Mouse (Mus musculus) gastrocnemius, postnatal 36 days (tissue): ENCODE measurements around the gene Crebl2. TPM values are rescaled to one million over a fixed set of nuclear protein-coding genes. Genes with fewer than 3 reads are reported as not detected.

ENCODE experiments used
- DNase-seq, 2 experiments: peaks; one replicate each; pipeline ENCODE4 v3.0.0; 2022
- intact Hi-C: fragments of 180-260 bp; cut with DNase I; formaldehyde crosslinking; loops from one replicate; pipeline ENCODE4 v1.15.1; 2025
- total RNA-seq, 2 experiments: library from RNA; stranded (reverse); gene quantifications; 2 replicates each; pipeline ENCODE4 v1.2.3; 2021

Gene Crebl2
- total RNA-seq, 2 experiments from 2014 or later: 6.7 to 8.3 TPM

DNA sequence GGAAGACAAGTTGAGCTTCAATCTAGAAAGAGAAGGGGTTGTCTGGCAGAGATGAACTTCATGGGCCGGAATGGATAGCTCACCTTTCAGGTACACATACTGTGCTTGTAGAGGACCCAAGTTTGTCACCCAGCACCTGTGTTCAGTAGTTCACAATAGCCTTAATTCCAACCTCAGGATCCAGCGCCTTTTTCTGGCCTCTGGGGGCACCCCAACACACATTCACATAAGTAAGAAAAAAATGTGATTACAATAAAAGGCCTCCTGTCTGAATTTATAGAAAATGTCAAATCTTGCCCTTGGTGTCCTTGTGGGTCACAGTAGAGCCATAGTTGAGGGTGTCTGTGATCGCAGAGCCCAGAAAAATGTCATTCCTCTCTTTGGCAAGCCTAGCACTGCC lies 37.4 kb downstream of the Crebl2 start:
- intact Hi-C loops: no loop called here
- no peak for DNase-seq

DNA sequence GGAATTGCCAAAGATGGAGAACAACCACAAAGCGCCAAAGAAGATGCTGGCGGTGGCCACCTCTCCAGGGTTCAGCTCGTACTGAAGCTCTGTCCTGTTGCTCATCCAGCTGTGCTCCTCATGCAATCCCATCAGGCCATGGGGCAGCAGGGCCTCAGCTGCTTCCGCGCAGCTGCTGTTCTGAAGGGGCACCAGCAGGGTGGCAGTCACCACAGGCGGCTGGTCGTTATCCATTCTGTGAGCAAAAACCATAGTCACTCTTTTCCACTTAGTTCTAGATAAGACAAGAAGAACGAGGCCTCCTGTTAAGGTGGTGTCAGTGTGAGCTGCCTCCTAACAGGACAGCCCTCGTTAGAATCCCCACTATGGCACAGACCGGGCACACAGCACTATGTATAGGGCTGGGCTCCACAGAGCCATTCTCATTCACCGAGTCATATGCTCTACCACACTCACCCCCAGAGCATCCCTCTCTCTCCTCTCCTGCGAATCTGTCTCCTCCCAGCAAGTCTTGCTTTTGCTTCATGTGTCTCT lies 40.3 kb downstream of the Crebl2 start:
- intact Hi-C loops: no loop called here

DNA sequence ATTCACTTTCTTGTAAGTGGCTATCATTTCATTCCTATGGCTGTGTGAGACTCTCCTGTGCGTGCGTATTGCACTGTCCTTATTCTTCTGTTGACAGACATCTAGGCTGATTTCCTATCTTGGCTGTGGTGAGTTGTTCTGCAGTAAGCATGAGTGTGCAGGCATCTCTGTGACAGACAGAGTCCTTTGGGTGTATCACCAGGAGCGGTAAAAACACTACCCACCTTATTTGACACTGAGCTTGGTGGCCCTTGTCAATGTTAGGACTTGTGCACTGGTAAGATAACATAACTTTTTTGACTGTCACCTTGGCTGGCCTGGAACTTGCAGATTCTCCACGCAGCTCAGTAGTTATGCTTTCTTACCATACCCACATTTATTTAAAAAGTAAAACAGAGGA lies 40.9 kb downstream of the Crebl2 start:
- no peak for DNase-seq
- intact Hi-C loops: no loop called here

More for the DNA sequence above, 40.3 kb downstream of the Crebl2 start:
- no peak for DNase-seq

DNA sequence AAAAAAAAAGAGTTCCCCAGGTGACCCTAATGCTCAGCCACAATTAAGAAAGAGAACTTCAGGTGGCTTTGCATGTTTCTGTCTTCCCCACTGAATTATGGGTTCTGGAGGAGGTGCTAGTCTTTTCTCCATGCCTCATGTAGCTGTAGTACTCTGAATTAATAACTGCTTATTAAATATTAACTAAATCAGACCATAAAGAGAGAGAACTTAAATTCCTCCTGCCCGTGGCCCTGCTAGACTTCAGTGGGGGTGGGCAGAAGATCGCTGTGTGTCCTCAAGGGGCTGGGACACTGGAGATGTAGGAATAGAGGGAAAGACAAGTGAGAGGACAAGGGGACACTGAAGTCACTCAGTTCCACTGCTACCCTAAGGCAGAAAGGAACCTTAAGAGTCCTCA lies 42.3 kb downstream of the Crebl2 start:
- DNase-seq: no peak
- intact Hi-C loops: no loop called here

DNA sequence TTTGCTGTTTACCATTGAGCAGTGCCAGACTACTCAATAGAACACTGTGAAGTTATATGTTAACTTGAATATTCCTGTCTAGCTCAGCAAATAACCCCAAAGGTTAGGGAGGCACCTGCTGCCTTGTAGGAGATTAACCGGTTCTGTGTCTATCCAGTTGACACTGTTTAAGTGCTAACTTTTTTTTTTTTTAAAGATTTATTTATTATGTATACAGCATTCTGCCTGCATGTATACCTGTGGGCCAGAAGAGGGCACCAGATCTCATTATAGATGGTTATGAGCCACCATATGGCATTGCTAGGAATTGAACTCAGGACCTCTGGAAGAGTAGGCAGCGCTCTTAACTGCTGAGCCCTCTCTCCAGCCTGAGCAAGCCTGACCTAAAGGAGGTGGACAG lies 43.1 kb downstream of the Crebl2 start:
- no peak for DNase-seq
- intact Hi-C loops: loop anchor here (1.0 kb wide), 1 partner anchor 74 kb away; no protein-coding TSS in a partner anchor

DNA sequence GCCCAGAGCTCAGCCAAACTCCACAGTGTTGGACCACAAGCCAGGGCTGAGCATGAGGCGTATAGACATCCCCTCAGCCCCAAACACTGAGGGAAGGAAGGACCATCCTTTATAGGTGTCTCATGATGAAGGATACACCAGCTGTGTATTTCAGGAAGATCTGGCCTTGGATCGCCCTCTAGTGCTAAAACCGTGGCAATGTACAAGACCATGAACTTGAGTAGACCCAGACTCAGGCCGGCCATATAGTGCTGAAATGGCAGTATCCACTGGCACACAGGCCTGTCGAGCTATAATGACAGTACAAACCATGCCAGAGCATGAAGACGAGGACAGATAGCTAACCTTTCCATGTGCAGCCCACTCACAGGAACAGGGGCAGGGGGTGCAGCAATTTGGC lies 46.8 kb downstream of the Crebl2 start:
- DNase-seq: no peak
- intact Hi-C loops: no loop called here

DNA sequence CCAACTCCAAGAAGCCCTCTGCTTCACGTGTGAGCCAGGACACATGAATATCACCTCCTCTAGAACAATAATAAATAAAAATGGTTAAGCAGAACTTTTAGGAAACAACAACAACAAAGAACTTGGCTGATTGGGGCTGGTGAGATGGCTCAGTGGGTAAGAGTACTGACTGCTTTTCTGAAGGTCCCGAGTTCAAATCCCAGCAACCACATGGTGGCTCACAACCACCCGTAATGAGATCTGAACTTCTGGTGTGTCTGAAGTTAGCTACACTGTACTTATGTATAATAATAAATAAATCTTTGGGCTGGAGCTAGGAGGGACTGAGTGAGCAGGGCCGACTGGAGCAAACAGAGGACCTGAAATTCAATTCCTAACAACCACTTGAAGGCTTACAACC lies 47.3 kb downstream of the Crebl2 start:
- intact Hi-C loops: no loop called here
- no peak for DNase-seq

DNA sequence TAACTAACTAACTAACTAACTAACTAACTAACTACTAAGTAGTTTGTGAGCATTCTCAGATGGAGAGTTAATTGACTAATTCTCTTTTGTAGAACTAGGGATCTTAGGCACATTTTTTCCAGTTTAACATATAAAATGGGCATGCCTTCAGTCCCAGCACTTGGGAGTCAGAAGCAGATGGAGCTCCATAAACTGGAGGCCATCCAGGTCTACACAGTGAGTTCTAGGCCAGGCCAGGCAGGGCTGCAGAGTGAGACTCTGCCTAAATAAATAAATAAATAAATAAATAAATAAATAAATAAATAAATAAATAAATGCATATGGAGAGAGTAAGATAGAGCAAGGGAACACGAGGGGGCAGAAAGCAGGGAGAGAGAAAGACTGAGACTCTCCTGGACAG lies 47.9 kb downstream of the Crebl2 start:
- intact Hi-C loops: no loop called here
- no peak for DNase-seq

DNA sequence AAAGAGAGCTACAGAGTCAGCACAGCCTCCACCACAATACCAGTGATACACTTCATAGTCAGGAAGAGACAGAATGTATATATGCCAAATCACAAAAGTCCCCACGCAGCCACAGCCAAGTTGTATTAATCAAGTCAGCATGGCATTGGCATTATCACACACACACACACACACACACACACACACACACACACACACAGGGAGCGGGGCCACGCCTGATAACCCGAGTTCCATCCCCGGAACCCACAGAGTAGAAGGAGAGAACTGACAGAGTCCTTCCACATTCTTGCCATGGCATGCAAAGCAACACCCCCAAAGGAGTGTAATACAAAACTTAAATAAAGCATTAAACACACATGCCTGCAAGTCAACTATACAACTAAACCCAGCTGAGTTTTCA lies 49.6 kb downstream of the Crebl2 start:
- intact Hi-C loops: no loop called here
- no peak for DNase-seq

DNA sequence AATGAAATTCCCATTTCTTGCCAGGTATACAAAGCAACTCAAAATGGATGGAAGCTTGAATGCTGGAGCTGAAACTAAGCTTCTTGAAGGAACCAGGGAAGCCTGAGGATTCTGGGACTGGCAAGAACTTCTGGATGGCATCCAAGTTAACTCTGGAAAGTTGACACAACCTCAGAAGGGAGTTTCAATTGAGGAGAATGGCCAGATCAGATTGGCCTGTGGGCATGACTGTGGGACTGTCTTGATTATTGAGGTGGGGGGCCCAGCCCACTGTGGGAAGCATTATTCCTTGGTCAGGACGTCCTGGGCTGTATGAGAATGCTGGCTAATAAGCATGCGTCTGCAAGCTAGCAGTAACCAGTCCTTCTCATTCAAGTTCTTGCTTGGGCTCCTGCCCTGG lies 50.1 kb downstream of the Crebl2 start:
- DNase-seq: no peak
- intact Hi-C loops: no loop called here

DNA sequence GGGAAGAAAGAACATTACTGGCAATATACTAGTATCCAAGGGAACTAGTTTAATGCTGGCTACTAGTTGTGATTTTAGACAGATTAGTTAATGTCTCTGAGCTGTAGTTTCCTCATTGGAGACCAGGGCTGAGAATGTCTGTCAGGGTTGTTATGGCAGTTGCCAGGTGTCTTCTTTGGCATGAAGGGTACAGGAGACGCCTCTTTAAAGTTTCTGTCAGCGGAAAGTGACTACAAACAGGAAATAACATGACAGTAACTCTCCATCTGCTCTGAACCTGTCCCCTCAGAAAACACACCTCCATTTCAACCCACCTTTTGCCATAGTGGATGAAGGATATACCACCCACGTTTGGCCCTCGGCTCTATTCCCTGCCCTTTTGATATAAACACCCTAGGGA lies 53.7 kb downstream of the Crebl2 start:
- intact Hi-C loops: no loop called here
- no peak for DNase-seq

DNA sequence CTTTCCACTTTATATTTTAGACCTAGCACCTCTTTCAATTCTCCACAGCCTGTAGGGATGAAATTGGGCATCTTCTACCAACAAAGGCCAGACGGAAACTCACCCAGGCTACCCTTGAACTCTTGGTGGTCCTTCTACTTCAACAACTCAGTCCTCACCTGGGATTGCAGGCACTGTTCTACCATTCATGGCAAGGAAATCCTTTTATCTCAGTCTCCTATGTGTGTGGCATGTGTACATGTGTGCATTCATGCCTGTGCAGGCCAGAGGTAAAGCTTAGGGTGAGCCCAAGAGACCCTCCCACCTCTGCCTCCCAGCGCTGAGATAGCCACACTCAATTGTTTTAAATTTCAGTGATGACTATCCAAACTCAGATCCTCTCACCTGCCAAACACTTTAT lies 55.6 kb downstream of the Crebl2 start:
- intact Hi-C loops: no loop called here
- DNase-seq: no peak

DNA sequence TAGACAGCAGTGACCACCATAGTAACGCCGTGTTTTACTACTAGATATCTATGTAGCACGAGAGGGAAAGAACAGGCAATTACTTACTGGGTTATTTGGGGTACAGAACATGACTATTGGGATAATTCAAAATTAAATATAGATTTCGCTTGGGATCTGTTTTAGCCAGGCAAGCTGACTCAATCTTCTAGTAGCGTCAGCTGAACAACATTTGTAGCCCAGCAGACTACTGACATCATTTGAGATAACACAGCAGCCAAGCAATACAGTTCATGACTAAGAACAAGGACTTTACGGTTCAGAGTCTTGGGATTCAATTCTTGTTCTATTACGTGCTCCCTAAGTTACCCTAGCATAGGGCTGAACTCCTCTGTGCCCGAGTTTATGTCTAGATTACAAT lies 56.5 kb downstream of the Crebl2 start:
- DNase-seq: no peak
- intact Hi-C loops: no loop called here

DNA sequence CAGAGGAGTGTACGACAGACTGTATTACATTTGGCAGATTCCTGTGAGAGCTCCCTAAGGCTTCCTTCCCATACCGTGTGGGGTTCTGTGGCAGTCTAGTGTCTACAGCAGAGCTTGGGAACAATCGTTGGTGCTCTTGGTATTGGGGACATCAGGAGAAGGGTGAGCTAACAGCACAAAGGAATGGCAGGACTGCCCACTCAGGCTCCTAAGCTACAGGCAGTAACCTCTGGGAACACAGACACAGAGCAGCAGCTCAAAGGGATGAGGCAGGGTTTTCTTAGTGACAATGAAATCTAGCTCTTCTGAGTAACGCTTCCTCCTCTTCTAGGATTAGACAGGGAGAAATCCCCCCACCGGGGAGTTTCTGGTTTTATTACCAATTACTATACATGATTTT lies 57.1 kb downstream of the Crebl2 start:
- DNase-seq: no peak
- intact Hi-C loops: no loop called here

DNA sequence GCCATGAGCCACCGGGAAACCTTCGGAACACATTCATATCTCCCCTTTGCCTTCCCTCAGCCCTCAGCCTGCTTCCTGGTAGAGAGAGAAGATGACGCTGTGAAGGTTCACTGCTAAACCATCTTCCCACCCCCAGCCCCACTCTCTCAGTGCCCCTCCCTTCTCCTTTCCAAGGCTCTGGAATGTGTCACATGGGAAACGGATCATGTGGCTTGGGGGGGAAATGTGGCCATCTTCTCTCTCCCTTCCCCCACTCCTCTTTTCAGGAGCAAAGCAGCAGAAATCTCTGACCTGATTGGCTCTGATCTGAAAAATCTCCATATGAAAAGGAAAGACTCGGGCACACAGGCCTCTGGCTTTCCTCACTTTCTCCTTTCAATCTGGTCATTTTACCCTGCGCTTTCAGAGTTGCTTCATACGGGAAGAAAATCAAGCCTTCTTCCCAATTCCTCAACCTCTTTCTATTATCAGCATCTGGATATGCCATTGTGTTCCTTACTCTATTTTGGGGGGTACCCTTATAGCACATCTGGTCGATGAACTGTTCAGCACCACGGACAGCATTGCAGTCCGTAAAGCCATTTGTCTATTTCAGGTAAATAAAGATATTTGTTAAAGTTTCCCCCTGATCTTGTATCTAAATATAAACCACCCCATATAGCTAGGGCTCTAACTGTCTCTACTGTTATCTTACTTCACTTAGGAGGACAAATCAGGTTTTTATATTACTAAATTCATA lies 57.9 kb downstream of the Crebl2 start:
- intact Hi-C loops: no loop called here
- no peak for DNase-seq

DNA sequence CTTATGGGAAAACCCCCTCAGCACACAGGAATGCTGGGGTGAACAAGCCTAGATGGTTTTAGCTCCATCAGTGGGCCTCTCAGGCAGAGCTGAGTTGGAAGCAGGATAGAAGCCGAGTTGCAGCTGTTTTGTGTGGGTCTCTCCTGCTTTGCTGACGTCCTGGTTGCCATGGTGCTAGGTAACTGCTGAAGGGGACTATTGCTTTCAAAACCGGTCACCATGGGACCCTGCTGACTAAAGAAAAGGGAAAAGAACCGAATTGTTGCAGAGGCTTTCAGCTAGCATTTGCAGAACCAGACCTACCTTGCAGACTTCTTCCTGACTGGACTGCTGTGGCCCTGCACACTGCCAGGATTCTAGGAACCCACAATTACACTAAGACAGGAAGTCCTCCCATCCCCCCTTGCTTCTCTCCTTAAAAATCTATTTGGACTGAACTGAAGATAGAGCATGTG lies 58.6 kb downstream of the Crebl2 start:
- intact Hi-C loops: no loop called here
- DNase-seq: no peak

DNA sequence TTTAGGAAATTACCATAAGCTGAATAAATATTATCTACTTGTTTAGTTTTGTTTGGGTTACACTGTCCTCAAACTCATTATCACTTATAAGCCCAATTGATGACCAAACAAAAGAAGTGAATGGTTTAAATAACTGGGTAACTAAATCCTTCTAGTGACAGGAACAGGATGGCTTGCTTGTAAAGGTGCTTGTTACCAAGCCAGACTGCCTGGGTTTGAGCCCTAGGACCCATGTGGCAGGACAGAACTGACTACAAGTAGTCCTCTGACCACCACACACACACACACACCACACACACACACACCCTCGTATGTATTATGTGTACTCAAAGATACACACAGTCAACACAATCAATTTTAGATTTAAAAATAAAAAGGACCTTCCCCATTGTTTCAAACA lies 59.8 kb downstream of the Crebl2 start:
- DNase-seq: no peak
- intact Hi-C loops: no loop called here

DNA sequence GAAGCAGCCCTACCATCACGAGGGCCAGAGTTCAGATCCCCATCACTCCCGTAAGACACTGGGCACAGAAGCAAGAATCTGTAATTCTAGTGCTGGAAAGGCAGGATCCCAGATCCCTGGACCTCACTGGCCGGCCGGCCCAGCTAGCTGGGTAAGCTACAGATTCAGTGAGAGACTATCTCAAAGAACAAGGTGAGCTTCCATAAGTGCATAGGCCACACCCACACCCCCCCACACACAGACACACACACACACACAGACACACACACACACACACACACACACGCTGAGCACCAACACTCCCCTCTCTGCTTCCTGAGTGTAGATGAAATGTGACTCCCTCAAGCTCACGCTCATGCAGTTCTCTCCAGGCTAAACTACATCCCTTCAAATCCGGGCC lies 60.5 kb downstream of the Crebl2 start:
- intact Hi-C loops: no loop called here
- DNase-seq: no peak

DNA sequence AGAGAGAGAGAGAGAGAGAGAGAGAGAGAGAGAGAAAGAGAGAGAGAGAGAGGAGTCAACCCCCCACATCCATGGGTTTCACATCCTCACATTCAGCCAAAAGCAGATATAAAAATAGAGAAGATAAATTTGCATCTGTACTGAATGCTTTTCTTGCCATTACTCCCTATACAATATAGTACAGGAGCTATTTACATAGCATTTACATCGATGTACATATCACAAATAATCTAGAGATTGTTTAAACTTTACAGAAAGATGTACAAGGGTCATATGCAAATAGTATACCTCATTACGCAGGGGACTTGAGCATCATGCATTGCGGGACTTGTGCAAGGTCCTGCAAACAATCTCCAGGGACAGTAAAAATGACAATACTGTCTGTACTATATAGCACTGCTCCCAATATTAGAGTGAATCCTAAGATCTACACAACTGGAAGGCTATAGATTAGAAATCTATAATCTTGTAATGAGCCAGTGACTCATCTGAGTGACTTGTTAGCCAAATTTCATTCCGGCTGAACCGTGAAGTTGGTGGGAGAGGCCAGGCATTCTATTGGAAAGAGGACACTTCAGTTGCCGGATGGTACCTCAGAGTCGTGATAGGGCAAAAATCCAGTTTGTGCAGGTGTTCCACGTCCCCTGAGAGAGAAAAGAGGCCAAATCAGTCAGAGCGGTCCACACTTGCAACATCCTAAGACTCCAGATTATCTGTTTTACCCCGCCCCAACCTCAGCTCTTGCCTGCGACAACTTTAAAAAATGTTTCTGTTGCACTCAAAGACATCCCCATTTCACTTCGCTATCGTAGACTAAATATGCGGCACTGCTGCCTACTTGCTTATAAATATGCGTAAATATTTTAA lies 66.8 kb downstream of the Crebl2 start:
- intact Hi-C loops: no loop called here
- no peak for DNase-seq

DNA sequence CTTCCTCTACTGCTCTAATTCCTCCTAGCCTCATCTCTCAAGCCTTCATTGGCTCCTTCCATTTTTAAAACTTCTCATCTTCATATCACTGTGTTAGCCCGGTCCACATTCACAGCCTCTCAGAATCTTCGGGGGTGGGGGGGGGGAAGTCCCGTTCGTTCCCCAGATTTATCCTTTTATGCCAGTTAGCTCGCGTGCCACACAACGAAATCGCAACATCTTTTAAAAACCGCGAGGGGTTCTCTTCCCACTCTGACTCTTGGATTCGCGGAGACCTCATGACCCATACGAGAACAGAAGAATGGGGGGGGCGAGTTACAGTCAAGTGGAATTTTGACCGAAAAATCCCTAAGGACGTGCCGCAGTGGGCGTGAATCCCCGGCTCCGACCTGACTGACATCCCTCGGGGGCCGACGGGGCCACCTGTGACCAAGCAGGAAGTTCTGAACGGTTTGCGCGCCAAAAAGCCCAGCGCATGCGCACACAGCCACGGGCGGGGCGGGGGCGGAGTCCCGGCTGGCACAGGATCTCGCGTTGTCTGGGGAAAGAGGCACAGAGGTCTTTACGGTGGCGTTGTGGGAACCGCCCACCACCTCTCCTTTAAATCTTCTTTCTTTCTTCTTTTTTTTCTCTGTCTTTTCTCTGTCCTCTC lies 67.6 kb downstream of the Crebl2 start:
- intact Hi-C loops: no loop called here

More for the DNA sequence above, 67.6 kb downstream of the Crebl2 start:
- peak; percentile 92 to 98 for DNase-seq
